Mouse (Mus musculus): ENCODE results near the gene Olfr311.

DNA sequence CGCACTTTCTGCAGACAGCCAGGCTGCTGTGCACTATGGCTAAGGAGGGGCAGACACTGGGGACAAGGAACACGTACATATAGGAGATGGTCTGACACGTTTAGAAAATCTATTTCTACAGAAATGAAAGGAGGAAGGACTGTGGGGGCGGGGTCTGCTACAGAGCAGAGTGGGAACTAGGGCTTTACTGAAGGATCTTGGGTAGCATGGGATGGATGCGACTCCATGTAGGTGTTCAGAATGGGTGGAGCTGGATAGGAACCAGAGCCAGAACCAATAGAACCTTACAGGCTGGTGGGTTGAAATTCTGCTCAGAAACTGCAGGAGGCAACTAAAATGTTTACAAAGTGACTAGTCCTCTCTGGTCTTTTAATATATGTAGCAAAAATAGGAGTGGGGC is 39.3 kb upstream of the Olfr311 start:
- TF ChIP-seq CTCF (IDR thresholded peaks at IDR 0.05; ENCODE audit: low read depth) (no peak), EP300 (IDR thresholded peaks at IDR 0.05; ENCODE audit: low read depth) (no peak)
